Mouse (Mus musculus): ENCODE results near the gene Tfdp2.
"Not testable (repeated sequence)": the region's sequence is repeated elsewhere in the genome, so short reads cannot be mapped to it uniquely, and the experiment has no call there.

The Tfdp2 gene

DNA sequence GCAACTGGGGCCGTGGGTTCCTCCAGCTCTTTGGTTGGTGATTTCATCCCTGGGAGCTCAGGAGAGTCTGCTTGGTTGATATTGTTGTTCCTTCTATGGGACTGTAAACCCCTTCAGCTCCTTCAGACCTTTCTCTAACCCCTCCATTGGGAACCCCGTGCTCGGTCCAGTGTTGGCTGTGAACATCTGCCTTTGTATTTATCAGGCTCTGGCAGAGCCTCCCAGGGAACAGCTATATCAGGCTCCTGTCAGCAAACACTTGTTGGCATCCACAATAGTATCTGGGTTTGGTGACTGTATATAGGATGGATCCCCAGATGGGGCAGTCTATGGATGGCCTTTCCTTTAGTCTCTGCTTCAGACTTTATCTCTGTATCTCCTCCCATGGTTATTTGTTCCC lies 116.0 kb downstream of the Tfdp2 start:
- DNase-seq = no peak

DNA sequence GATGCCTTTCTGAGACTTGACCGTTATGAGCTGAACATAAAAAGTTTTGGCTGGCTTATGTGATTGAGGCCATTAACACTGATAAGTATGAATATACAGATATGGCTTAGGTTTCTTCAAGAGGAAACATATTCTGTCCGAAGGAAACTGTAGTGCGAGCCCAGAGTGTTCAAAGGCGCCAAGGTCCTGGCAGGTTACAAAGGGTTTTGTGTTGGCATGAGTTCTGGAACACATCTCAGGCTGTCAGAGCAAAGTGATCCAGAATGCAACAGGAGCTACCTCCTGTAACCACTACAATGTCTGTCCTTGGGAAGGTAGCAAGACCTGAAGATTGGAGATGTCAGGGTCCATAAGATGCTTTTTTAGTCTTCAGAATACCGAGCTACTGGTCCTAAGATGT lies 123.3 kb downstream of the Tfdp2 start:
- no peak for DNase-seq

DNA sequence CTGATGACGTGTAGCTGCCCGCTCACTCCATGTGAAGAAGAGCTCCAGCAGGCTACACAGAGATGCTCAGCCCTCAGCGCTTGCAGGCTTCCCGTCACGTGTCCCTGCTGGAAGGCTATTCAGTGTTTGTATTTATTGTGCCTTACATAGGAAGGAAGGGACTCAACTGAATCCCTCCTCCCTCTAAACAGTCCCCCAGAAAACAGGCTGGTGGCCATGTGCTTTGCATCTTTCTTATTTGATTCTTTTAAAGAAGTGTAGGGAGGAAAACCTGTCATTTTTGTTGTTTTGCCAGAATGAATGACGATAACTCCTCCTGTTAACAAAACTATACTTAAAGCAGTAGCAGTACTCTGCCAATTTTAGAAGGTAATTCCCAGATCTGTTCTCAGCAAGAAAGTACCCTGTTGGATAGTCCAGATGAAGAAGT lies 124.5 kb downstream of the Tfdp2 start:
- DNase-seq = peak; percentile 40 to 58

DNA sequence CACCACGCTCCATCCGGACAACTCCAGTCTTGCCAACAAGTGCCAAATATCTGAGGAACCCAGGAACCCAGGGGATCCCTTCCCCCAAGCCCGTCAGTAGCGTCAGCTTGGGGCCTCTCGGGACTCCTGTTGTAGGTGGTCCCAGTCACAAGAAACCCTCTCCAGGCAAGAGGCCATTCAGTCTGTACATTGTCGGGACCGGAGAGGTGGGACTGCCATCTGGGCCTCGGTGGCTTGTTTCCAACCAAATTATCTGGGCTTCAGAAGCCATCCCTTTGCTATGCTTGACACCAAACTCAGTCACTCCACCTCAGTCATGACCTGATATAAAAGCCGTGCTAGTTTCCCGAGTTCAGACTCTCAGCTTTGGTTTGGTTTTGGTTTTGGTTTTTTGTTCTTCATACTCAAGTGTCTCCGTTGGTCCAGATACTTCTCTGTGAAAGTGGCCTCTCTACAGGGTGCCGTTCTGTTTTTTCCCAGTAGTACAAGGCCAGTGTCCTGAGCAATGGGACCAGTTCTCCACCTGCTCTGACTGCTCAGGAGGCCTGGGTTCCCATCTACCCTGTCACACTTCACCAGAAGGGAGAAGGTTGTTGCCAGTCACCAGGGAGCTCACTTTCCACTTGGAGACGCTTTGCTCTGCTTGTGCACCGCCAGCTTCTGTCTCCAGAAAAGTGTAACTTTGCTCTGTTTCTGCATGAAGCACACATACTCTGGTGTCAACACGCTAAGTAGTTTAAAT lies 126.5 kb downstream of the Tfdp2 start:
- DNase-seq = no peak

DNA sequence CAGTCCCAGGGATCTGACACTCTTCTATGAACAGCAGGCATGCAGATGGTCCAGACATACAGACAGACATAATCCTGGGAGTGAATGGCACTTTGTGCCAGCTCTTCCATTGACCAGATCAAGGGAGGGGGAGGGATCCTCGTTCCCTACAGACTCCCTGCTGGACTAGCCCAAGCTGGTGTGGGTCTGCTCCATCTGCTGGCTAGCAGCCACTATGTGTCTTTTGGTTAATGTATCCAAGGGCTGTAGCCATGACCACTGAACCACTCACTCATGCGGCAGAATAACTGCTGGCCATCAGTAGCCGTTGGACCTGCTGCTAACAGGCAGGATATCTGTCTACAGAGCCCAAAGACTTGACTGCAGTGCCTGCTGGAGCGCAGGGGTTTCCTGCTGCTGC lies 128.4 kb downstream of the Tfdp2 start:
- DNase-seq = no peak

DNA sequence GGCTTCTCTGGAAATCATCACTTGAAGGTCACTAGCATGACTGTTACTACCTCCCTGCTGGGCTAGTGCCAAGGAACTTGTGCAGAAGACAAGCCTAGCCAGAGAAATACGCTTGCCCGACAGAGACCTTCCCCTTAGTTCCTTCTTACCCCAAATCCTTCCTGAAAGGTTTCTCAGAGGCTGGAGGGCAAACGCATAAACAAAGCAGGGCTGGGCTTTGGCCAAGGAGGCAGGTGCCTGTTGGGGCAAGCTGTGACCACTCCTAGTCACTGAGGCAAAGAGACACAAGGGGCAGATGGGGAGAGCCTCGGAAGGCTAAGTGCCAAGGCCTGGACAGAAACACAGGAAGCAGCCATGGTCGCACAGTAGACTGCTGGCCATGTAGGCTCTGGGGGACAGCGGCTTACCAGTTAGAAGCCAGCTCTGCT lies 130.4 kb downstream of the Tfdp2 start:
- peak; percentile 21 to 58 for DNase-seq

DNA sequence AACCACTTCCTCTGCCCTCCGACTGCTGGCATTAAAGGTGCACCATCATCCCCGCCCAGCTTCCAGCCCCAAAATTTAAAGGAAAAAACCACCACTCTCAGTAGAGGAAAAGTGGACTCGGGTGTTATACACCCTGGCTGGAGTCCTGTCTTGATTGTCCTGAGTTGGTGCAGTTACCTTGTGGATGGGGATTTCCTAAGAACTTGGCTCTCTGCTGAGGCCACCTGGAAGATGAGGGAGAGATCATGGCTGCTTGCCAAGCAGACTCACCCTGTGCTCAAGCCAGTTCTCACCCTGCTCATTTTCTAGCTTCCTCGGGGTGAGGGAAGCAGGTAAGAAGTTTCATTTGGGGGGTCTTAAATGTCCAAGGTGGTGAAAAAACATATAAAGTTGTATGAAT lies 132.2 kb downstream of the Tfdp2 start:
- DNase-seq = no peak

DNA sequence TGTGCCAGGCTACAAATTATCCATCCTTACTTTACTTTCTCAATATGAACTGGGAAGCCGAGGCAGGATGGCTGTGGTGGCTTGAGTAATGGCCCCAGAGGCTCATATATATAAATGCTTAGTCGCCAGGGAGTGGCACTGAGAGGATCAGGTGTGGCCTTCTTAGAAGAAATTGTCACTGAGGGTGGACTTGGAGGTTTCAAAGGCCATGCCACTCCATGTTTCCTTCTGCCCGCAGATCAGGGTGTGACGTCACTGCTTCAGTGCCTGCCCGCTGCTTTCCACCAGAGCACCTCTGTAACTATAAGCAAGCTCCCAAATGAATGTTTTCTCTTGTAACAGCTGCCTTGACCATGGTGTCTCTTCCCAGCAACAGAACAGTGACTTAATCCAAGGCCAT lies 135.1 kb downstream of the Tfdp2 start:
- DNase-seq = no peak

DNA sequence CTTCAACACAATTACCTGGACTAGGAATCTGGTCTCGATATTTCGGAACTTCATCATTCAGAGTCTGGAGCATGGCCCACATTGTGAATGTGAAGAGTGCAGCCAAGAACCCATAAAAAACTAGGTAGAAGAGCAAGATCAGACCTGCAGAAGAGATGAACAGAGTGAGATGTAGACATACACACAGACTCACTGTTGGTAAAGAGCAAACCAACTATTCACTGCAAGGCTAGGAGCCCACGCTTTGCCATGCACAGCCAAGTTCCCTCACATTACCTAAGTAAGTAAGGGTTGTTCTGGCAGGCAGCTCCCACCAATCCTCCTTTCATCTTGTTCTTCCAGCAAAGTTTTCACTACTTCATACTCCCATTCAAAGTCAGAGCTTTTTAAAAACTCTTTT lies 149.7 kb downstream of the Tfdp2 start:
- DNase-seq = no peak

DNA sequence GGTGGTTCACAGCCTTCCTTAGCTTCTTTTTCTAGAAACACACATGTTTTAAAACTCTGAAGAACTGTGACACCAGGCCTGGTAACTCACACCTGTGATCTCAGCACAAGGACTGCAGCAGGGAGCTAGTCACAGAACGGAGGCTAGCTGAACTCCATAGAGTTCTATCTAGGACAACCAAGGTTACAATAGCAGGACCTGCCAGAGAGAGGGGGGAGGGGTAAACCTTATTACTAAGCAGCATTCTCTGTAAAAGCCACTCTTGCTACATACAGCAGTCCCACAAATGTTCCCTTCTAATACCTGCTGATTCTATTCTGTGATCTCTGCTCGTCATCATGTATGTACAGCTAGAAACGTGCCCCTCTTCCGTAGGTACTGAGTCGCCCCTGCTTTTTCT lies 152.8 kb downstream of the Tfdp2 start:
- DNase-seq = no peak

DNA sequence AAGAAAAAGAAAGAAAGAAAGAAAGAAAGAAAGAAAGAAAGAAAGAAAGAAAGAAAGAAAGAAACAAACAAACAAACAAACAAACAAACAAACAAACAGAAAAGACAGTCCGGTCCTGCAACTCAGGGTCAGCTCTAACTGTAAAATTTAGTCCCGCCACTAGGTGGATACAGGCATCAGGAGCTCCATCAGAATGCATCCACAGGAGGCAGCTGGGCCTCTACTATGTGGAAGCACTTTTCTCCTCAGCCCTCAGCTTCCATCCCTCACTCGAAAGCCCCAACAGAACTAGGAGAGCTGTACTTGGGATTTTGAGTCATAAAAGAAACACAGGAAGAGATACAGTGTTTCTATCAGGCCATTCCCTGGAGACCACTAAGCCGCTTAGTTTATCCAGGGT lies 153.9 kb downstream of the Tfdp2 start:
- peak; percentile 42 to 75 for DNase-seq

DNA sequence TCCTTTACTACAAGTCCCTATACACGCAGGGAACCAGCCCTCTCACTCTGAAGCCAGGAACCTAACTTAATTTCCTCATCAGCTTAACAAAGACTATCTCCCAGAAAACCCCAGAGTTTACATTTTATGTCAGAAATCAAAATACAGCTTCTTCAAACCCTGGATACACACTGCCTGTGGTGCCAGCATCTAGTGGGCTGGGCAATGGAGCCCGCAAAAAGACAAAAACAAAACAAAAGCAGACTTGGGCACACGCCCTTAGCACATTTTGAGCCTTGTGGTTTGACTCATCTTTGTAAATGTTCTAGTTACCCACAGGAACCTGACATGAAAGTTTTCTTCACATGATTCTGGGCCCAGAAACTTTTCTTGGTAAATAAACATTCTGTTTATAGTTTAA lies 154.4 kb downstream of the Tfdp2 start:
- DNase-seq = no peak

DNA sequence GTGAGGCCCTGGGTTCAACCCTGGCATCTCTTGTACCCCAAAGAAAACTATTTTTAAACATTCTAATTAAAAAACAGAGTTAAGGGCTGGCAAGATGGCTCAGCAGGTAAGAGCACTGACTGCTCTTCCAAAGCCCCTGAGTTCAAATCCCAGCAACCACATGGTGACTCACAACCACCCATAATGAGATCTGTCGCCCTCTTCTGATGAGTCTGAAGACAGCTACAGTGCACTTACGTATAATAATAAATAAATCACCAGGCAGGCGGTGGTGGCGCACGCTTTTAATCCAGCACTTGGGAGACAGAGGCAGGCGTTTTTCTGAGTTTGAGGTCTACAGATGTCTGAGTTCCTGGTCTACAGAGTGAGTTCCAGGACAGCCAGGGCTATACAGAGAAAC lies 155.7 kb downstream of the Tfdp2 start:
- not testable (repeated sequence) for DNase-seq

DNA sequence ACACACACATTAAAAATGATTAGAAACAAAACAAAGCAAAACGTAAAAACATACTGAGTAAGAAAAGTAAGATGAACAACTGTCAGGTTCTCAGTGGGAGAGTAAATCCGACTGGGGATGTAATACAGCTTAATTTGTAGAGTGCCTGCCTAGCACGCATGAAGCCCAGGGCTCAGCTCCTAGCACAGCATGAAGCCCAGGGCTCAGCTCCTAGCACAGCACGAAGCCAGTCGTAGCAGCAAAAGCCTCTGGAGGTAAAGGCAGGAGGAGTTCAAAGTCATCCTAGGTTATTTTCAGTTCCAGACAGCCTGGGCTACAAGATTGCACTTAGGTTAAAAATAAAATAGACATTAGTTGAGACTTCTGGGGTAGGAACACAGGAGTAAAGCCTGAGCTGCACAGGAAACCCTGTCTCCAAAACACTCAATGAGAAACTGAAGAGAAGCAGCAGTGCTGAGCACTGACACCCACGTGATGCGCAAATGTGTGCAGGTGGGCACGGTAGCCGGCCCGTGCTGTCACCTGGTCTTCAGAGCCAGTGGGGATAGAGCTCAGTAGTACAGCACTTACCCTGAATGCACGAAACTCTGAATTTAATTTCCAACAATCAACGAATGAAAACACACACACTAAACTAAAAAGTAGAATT lies 157.2 kb downstream of the Tfdp2 start:
- no peak for DNase-seq

DNA sequence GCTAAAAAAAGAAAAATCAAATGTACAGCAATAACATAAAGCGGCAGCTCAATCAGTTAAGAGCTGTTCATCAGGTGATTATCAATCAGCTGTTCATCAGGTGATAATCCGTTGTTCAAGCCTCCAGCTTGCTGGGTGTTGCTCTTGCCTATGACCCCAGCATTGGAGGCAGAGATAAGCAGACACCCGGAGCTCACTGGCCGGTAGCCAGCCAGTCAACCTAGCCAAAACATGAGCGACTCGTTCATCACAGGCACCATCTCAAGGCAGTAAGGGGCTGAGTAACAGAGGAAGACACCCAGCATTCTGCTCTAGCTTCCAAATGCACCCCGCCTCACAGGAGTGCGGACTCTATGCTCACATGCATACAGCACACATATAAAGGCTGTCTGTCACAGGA lies 157.7 kb downstream of the Tfdp2 start:
- DNase-seq = peak in 1 of 2 experiments; percentile 34

DNA sequence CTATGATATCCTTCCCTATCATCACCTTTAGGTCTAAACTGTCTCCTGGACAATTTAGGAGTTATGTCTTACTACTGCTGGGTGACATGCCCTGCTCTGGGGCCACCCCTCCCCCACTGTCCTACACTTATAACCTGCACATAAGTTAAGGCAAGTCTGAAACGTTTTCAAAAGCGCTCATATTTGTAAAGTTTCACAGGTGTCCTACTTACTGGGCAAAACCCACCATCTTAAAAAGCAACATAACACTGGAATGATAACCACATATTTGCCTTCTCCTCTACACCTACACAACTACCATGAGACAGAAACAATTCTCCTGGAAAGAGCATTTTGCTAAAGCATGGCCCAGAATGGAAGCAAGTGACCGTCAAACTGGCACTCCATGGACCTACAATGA lies 164.0 kb downstream of the Tfdp2 start:
- DNase-seq = no peak

DNA sequence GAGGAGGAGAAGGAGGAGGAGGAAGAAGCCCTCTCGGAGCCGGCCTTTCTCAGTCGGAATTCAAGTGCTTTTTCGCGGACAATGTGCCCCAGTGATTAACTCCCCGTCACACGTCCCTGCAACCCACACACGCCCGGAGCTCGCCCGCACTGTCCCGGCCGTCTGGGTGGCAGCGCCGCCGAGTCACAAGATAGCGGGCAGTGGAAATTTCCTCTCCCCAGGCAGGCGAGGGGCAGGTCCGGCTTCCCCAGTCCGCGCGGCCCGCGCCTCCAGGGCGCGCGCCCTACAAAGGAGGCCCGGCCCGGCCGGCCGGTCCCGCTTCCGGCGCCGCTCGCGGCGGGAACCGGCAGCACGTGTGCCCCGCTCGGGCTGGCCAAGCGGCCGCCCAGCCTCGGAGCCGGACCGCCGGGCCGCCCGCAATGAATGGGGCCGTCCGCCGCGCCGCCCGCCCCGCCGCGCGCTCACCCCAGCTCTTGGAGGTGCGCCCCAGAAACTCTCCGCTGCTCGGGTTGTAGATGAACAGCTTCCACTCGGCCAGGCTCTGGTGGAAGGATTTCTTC lies 167.6 kb downstream of the Tfdp2 start:
- DNase-seq = peak; percentile 82 to 86

DNA sequence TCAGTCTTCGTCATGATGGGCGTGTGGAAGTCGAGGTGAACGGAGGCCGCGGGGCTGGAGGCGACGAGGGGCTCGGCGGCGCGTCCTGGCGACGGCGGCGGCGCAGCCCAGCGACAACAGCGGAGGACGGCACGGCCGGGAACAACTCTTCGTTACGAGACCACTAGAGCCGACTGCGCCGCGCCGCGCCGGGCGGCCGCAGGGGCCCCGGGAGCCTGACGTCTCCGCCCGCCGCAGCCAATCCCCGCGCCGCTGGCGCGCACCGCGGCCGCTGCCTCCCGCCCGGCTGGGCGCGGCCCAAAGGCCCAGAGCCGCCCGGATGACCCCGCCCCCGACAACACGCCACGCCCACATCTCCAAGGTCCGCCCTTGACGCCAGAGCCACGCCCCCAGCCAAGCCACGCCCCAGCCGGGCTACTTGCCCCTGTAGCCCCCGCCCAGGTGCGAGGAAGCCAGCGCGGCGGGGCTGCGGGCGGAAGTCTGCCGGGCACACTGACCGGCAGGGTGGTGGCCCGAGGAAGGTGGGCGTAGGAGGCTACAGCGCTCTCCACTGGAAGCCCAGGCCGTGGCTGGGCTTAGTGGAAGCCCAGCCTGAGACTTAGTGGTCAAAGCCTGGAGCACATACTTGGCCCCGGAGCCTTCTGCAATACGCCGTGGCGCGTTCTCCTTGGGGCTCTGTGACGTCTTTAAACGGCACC lies 168.2 kb downstream of the Tfdp2 start, which contains the start of gene Atp1b3:
Gene Atp1b3 (minus strand): TSS at position 302 of the 698 bp plus-strand sequence.
- peak; percentile 98 to 100 for DNase-seq

DNA sequence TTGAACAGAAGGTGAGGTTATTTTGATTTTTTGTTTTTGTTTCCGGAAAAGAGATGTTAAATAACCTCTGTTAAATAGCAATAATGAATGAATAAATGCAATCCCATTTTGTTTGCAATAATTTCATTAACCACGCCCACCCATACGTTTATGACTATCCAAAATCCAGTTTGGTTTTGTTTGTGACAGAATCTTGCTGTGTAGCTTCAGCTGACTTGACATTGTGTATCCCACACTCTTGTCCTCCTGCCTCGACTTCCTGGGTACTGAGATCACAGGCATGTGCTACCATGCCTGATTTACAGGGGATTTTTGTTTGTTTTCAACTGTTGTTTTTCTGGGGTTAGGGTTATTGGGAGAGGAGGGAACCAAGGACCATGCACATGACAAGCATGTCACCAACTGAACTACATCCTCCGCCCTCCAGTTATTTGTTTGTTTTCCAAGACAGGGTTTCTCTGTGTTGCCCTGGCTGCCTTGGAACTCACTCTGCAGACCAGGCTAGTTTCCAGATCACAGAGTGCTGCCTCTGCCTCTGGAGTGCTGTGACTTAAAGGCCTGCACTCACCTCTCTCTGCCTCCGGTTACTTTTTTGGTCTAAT lies 169.3 kb downstream of the Tfdp2 start:
- DNase-seq = no peak

DNA sequence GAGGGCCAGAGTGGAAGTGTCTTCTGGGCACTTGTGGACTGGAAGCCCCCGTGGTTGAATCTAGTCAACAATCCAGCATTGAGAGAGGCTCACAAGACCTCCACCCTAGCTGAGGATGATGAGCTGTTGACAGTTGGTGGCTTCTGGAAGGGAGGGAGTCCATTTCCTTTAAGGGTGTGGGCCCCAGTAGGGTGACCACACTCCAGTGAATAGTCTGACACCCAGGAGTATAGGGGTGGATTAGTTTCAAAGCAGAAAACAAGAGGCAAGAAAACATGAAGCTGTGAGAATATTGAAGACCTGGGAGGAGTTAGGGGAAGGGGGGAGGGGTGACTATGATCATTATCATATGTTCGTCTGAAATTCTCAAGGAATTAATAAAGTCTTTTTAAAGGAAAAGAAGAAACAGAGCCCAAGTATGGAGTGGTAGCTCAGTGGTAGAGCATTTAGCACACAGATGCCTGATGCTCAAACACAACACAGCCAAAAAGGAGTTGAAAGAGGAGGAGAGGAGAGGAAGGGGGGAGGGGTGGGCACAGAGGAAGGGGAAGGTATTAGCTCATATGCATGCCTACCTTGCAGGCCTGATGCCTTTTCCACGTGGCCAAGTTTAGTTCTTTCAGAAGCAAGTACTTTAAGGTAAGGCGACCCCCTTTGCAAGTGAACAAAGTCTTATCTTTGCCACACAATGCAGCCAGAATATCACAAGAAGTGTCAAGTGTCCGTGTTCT lies 173.7 kb downstream of the Tfdp2 start:
- no peak for DNase-seq

DNA sequence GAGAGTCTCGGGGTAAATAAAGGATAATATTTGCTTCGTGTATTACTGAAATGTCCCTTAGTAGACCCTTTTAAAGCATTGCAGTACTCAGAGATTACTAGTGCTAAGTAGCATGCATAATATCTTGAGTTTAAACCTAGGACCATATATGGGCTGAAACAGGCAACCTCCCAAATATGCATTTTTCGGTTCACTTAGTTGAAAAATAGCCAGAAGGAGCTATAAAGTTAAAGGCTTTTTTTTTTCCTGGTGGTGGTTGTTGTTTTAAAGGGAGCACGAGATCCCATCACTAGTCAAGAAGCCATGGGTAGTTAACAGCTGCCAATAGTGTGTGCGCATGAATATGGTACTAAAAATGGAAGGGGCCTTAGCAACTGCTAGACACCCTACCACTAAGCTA lies 175.0 kb downstream of the Tfdp2 start:
- no peak for DNase-seq

All from lung, postnatal 4 days (tissue).